Mouse (Mus musculus): ENCODE measurements around the gene Alpk1.

- TF ChIP-seq POLR2A (IDR thresholded peaks at IDR 0.05; ENCODE audit: insufficient read depth, low read depth, low read length): no peak
- TF ChIP-seq CTCF (IDR thresholded peaks at IDR 0.05; ENCODE audit: insufficient read depth, low read depth, low read length): no peak
Measured at GRCm38 (mm10) chr3:127716759-127717158, 63.6 kb downstream of the Alpk1 start.

All from olfactory bulb, adult 2 months (tissue).